Comparison of ENCODE assay signal across 17 mouse cellular contexts in the genomic region with DNA sequence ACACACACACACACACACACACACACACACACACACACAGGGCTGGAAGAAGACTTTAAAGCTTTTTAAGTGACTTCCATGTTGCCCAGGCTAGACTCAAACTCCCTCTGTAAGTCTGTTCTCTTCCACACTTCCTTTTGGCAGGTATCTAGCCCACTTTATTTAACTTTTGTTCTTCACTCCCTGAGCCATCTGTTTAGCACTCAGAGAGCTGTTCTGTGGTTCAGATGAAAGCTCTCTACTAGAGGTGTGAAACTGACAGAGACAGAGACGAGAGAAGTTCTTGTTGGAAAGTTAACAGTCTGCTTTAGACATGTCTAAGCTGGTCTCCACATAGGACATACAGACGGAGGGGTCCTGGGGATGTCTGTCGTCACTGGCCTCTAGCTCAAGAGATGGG.
"Had no signal": no experiment of that assay in that cellular context is flagged by ENCODE, and none has a peak within 500 bp of the region (broad histone marks: within the 10 kb centered on the region; RNA-seq: fewer than 3 reads in every experiment).

No protein-coding gene starts in this region.

- ATAC-seq: liver, embryonic 12.5 days; liver, postnatal 0 days; lung, postnatal 0 days; midbrain, embryonic 13.5 days; midbrain, embryonic 15.5 days; midbrain, embryonic 16.5 days had no signal

- DNase-seq: left cerebral cortex, postnatal 4 days; liver; liver, embryonic 13.5 days; liver, postnatal 0 days; lung, adult 18-20 months; lung, adult 2 months; lung, embryonic 14.5 days; lung, postnatal 10 days; lung, postnatal 14 days; lung, postnatal 36 days; lung, postnatal 4 days; midbrain, embryonic 14.5 days had no signal
